ENCODE assay signal across 8 mouse cellular contexts in the genomic region with DNA sequence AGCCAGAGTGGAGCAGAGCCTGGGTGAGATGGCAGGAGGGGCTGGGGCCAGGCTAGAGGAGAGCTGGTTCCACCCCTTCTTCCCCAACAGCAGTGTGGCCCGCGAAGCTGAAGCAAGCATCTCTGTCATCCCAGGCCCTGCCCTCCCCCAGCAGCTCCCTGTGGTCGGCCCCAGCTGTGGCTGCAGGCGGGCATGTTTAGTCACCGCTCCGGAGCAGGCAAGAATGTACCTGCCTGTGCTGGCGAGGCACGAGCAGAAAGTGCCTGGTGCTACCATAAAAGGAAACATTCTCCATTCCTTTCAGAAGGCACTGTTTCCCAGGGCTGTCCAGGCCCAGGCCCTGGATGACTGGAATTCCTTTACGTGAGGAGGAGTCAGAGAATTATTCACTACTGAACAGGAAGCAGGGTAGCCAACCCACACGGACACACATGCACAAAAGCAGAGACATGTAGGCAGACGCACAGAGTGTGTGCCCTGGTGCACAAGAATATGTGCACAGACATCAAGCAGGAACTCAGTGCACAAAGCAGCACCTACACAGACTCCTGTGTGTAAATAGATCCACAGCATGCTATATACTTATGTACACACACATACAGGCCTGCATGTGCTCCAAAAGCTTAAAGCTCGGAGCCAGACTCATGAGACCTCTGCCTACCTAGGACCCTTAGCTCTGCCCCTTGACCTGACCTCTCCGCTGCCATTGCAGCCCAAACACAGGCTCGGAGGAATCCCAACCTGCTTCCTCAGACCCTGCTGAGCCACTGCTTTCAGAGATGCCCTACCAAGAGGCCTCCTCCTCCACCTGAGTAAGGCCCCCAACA. TPM values are rescaled to one million over a fixed set of nuclear protein-coding genes. Genes with fewer than 3 reads are reported as not detected.
DNase-seq lines count a peak whose midpoint lies in the region; ATAC-seq and TF ChIP-seq lines count a peak whose summit lies in the region.

No protein-coding gene starts in this region.

- no peaks in the 10 kb centered on the region for H3K9me3 ChIP-seq in forebrain, postnatal 0 days (ENCODE audit: low read length)
- H3K9me3 ChIP-seq in intestine, embryonic 16.5 days (ENCODE audit: control insufficient read depth, low read length), result no peaks in the 10 kb centered on the region
- no peaks in the 10 kb centered on the region for H3K9me3 ChIP-seq in liver, embryonic 16.5 days (replicated peaks; ENCODE audit: control insufficient read depth, low read length)
- H3K9me3 ChIP-seq in neural tube, embryonic 11.5 days (ENCODE audit: control insufficient read depth, low read length), result no peaks in the 10 kb centered on the region

- ATAC-seq in forebrain, postnatal 0 days, result peak; percentile 48
- ATAC-seq in intestine, embryonic 16.5 days, result peak; percentile 71
- ATAC-seq in liver, embryonic 16.5 days (ENCODE audit: low read depth), result peak; percentile 22; the same call in 1 of the 2 replicates
- ATAC-seq in neural tube, embryonic 11.5 days (ENCODE audit: insufficient read depth, low FRiP score, low TSS enrichment), result no peak

- H3K9ac ChIP-seq in forebrain, postnatal 0 days, result 0 out of 2 replicates have a peak overlapping the region, but pooled peaks have one; percentile 3
- peak overlapping the region; percentile 56 for H3K9ac ChIP-seq in intestine, embryonic 16.5 days (ENCODE audit: low read depth, low read length)
- no peak overlapping the region for H3K9ac ChIP-seq in liver, embryonic 16.5 days (ENCODE audit: low read depth, low read length)
- H3K9ac ChIP-seq in neural tube, embryonic 11.5 days (ENCODE audit: low read length), result peak overlapping the region; percentile 28; the same call in 1 of the 2 replicates

- TF ChIP-seq CTCF in layer of hippocampus, adult 2 months (conservative IDR thresholded peaks at IDR 0.05), result no peak
- TF ChIP-seq CTCF in forebrain, postnatal 0 days (IDR thresholded peaks at IDR 0.05; ENCODE audit: low read depth), result no peak

- peak overlapping the region; percentile 89 for H3K27ac ChIP-seq in layer of hippocampus, adult 2 months
- peak overlapping the region; percentile 59 for H3K27ac ChIP-seq in forebrain, postnatal 0 days (ENCODE audit: low read depth, low read length)
- H3K27ac ChIP-seq in intestine, embryonic 16.5 days (ENCODE audit: low read length), result peak overlapping the region; percentile 97
- H3K27ac ChIP-seq in liver, embryonic 16.5 days (ENCODE audit: low read length), result peak overlapping the region; percentile 62
- peak overlapping the region; percentile 83 for H3K27ac ChIP-seq in neural tube, embryonic 11.5 days (ENCODE audit: low read depth, low read length)

- WGBS in forebrain, postnatal 0 days, result 33% methylated on average over 14 of the region's 14 CpGs
- 15% methylated on average over 14 of the region's 14 CpGs for WGBS in intestine, embryonic 16.5 days
- WGBS in liver, embryonic 16.5 days (ENCODE audit: insufficient replicate concordance), result 30% methylated on average over 14 of the region's 14 CpGs
- 27% methylated on average over 14 of the region's 14 CpGs for WGBS in neural tube, embryonic 11.5 days

- H3K27me3 ChIP-seq in forebrain, postnatal 0 days (ENCODE audit: insufficient read depth, low read length), result no peaks in the 10 kb centered on the region
- H3K27me3 ChIP-seq in intestine, embryonic 16.5 days (replicated peaks; ENCODE audit: control insufficient read depth, insufficient read depth, low read length), result no peaks in the 10 kb centered on the region
- no peaks in the 10 kb centered on the region for H3K27me3 ChIP-seq in liver, embryonic 16.5 days (ENCODE audit: control insufficient read depth, insufficient read depth, low read depth, low read length)
- H3K27me3 ChIP-seq in neural tube, embryonic 11.5 days (ENCODE audit: control insufficient read depth, insufficient read depth, low read length), result no peaks in the 10 kb centered on the region

- no peaks in the 10 kb centered on the region for H3K4me1 ChIP-seq in forebrain, postnatal 0 days (ENCODE audit: insufficient read depth)
- H3K4me1 ChIP-seq in intestine, embryonic 16.5 days (ENCODE audit: control insufficient read depth, insufficient read depth, low read length), result peaks cover 61% of the 10 kb centered on the region
- H3K4me1 ChIP-seq in liver, embryonic 16.5 days (ENCODE audit: control insufficient read depth, low read depth, low read length), result peaks cover 36% of the 10 kb centered on the region
- H3K4me1 ChIP-seq in neural tube, embryonic 11.5 days (ENCODE audit: control insufficient read depth, insufficient read depth, low read length), result peaks cover 16% of the 10 kb centered on the region

- no peak for DNase-seq in layer of hippocampus, adult 2 months (ENCODE audit: low spot score in 2 of 2)
- no peak for DNase-seq in layer of hippocampus, adult 11-12 months (ENCODE audit: low spot score)
- DNase-seq in adrenal gland, postnatal 25 days, result peak; percentile 53
- no peak for DNase-seq in forebrain, postnatal 0 days
- peak; percentile 66 for DNase-seq in neural tube, embryonic 11.5 days (ENCODE audit: low spot score)
- no peak for DNase-seq in cerebellum, postnatal 14 days

- 0 out of 2 replicates have a peak, but pooled peaks cover 12% of the 10 kb centered on the region for H3K36me3 ChIP-seq in forebrain, postnatal 0 days (ENCODE audit: insufficient read depth)
- peaks cover 32% of the 10 kb centered on the region for H3K36me3 ChIP-seq in intestine, embryonic 16.5 days (ENCODE audit: control insufficient read depth, insufficient read depth, low read length)
- peaks cover 27% of the 10 kb centered on the region for H3K36me3 ChIP-seq in liver, embryonic 16.5 days (ENCODE audit: control insufficient read depth, insufficient read depth)
- peaks cover 6% of the 10 kb centered on the region; the same call in 1 of the 2 replicates for H3K36me3 ChIP-seq in neural tube, embryonic 11.5 days (ENCODE audit: control insufficient read depth, insufficient read depth, low read length)

- no peak overlapping the region for H3K4me3 ChIP-seq in layer of hippocampus, adult 2 months
- no peak overlapping the region for H3K4me3 ChIP-seq in forebrain, postnatal 0 days (ENCODE audit: low read depth, low read length)
- no peak overlapping the region for H3K4me3 ChIP-seq in intestine, embryonic 16.5 days (ENCODE audit: low read length)
- no peak overlapping the region for H3K4me3 ChIP-seq in liver, embryonic 16.5 days (ENCODE audit: low read depth, low read length)
- no peak overlapping the region for H3K4me3 ChIP-seq in neural tube, embryonic 11.5 days (ENCODE audit: low read depth, low read length)

- no peak overlapping the region for H3K4me2 ChIP-seq in forebrain, postnatal 0 days (ENCODE audit: low read depth)
- no peak overlapping the region for H3K4me2 ChIP-seq in intestine, embryonic 16.5 days (ENCODE audit: low read depth, low read length)
- H3K4me2 ChIP-seq in liver, embryonic 16.5 days (ENCODE audit: low read depth, low read length), result no peak overlapping the region
- H3K4me2 ChIP-seq in neural tube, embryonic 11.5 days (ENCODE audit: low read depth), result no peak overlapping the region

RNA-seq across cellular contexts. Expression of a gene that starts 42.1 kb away (rescaled TPM):
- total RNA-seq in layer of hippocampus, adult 2 months (2021), result 1 to 10 TPM; 5.7 to 7.4 TPM
- total RNA-seq in adrenal gland, postnatal 25 days (2021), result not detected in 2 replicates
- 0.08 and 2.0 TPM in 2 replicates for total RNA-seq in forebrain, postnatal 0 days (2014; rRNA removed)
- polyA plus RNA-seq in forebrain, postnatal 0 days (2015; fragmentation: Nextera tagmentation; extraction: Ambion mirVana), result 0.36 and 0.44 TPM in 2 replicates
- polyA plus RNA-seq in intestine, embryonic 16.5 days (2015; fragmentation: Nextera tagmentation; extraction: Ambion mirVana), result 0.21 and 0.34 TPM in 2 replicates
- 26.2 and 26.9 TPM in 2 replicates for polyA plus RNA-seq in liver, embryonic 16.5 days (2015; fragmentation: Nextera tagmentation; extraction: Ambion mirVana)
- 0.08 TPM in 1 of 2 replicates, not detected in the other for polyA plus RNA-seq in neural tube, embryonic 11.5 days (2014; fragmentation: Nextera tagmentation; extraction: Ambion mirVana)

RNA-seq across cellular contexts. Expression of a gene that starts 43.1 kb away (rescaled TPM):
- 10 to 100 TPM; 88.3 to 96.3 TPM for total RNA-seq in layer of hippocampus, adult 2 months (2021)
- total RNA-seq in adrenal gland, postnatal 25 days (2021), result 325 and 352 TPM in 2 replicates
- 26.4 and 35.2 TPM in 2 replicates for total RNA-seq in forebrain, postnatal 0 days (2014; rRNA removed)
- 5.8 and 7.2 TPM in 2 replicates for polyA plus RNA-seq in forebrain, postnatal 0 days (2015; fragmentation: Nextera tagmentation; extraction: Ambion mirVana)
- polyA plus RNA-seq in intestine, embryonic 16.5 days (2015; fragmentation: Nextera tagmentation; extraction: Ambion mirVana), result 39.1 and 43.8 TPM in 2 replicates
- 19.7 and 21.9 TPM in 2 replicates for polyA plus RNA-seq in liver, embryonic 16.5 days (2015; fragmentation: Nextera tagmentation; extraction: Ambion mirVana)
- polyA plus RNA-seq in neural tube, embryonic 11.5 days (2014; fragmentation: Nextera tagmentation; extraction: Ambion mirVana), result 24.5 and 25.3 TPM in 2 replicates

Comparison
In these comparisons a context has a peak if more than half of its experiments do, and no peak if none do; other contexts are left out.
1. DNase-seq: peak in adrenal gland, postnatal 25 days (single experiment) and neural tube, embryonic 11.5 days (single experiment); none in layer of hippocampus, adult 2 months (0 of 2), layer of hippocampus, adult 11-12 months (single experiment), forebrain, postnatal 0 days (single experiment) and cerebellum, postnatal 14 days (0 of 2).
2. RNA of a gene that starts 42.1 kb away (polyA plus RNA-seq): 26.2 to 26.9 TPM in liver, embryonic 16.5 days; 0.36 to 0.44 TPM in forebrain, postnatal 0 days, 0.21 to 0.34 TPM in intestine, embryonic 16.5 days and 0.08 TPM in neural tube, embryonic 11.5 days; every median in the first group is over 10 times any median in the second.
3. Peak in every context shown above with its lines, with median percentiles within 50 percentile points of each other: H3K27ac ChIP-seq.